Mouse (Mus musculus): ENCODE measurements around the gene Syt7. TPM values are rescaled to one million over a fixed set of nuclear protein-coding genes. Genes with fewer than 3 reads are reported as not detected.
A peak's percentile ranks its signal among the peaks of the same experiment; 100 is the strongest.

Syt7 gene
- polyA plus RNA-seq, 1 experiment from 2014 or later, result 1.6 TPM

GRCm38 (mm10) chr19:10359105-10359946 is 29.6 kb upstream of the Syt7 start:
- Histone ChIP-seq H3K27me3 (ENCODE audit: low read depth, poor library complexity, severe bottlenecking) (peaks cover 14% of the 10 kb centered on the region), H3K36me3 (no peaks in the 10 kb centered on the region), H3K4me3 (no peak overlapping the region), H3K27ac (replicated peaks) (peak overlapping the region; percentile 6; the same call in 1 of the 2 replicates), H3K9me3 (replicated peaks) (no peaks in the 10 kb centered on the region), H3K4me1 (peaks cover 67% of the 10 kb centered on the region)
- WGBS, result 89% methylated on average over 8 of the region's 8 CpGs
- no peak for DNase-seq (ENCODE audit: low spot score)

GRCm38 (mm10) chr19:10362473-10363129 is 26.3 kb upstream of the Syt7 start:
- no peak overlapping the region for H3K4me3 ChIP-seq
- H3K36me3 ChIP-seq, result no peaks in the 10 kb centered on the region
- H3K27ac ChIP-seq (replicated peaks), result peak overlapping the region; percentile 68
- peaks cover 51% of the 10 kb centered on the region for H3K4me1 ChIP-seq
- no peaks in the 10 kb centered on the region for H3K9me3 ChIP-seq (replicated peaks)
- no peak for DNase-seq (ENCODE audit: low spot score)
- H3K27me3 ChIP-seq (ENCODE audit: low read depth, poor library complexity, severe bottlenecking), result peaks cover 14% of the 10 kb centered on the region
- 66% methylated on average over 6 of the region's 6 CpGs for WGBS

- 11% methylated on average over 7 of the region's 7 CpGs for WGBS
- H3K4me1 ChIP-seq, result peaks cover 44% of the 10 kb centered on the region
- peaks cover 14% of the 10 kb centered on the region for H3K27me3 ChIP-seq (ENCODE audit: low read depth, poor library complexity, severe bottlenecking)
- H3K9me3 ChIP-seq (replicated peaks), result no peaks in the 10 kb centered on the region
- H3K4me3 ChIP-seq, result no peak overlapping the region
- H3K36me3 ChIP-seq, result no peaks in the 10 kb centered on the region
- peak overlapping the region; percentile 68 for H3K27ac ChIP-seq (replicated peaks)
- DNase-seq (ENCODE audit: low spot score), result peak; percentile 51
These were observed 25.0 kb upstream of the Syt7 start for GRCm38 (mm10) chr19:10363869-10364268.

- Histone ChIP-seq H3K27me3 (ENCODE audit: low read depth, poor library complexity, severe bottlenecking) (peaks cover 14% of the 10 kb centered on the region), H3K4me1 (peaks cover 37% of the 10 kb centered on the region), H3K27ac (replicated peaks) (no peak overlapping the region; the same call in 1 of the 2 replicates), H3K9me3 (replicated peaks) (no peaks in the 10 kb centered on the region), H3K4me3 (no peak overlapping the region), H3K36me3 (no peaks in the 10 kb centered on the region)
- no peak for DNase-seq (ENCODE audit: low spot score)
- WGBS, result 79% methylated on average over 3 of the region's 3 CpGs
These were observed 22.6 kb upstream of the Syt7 start for GRCm38 (mm10) chr19:10366116-10366845.

GRCm38 (mm10) chr19:10367802-10368201 is 21.1 kb upstream of the Syt7 start:
- 93% methylated on average over 7 of the region's 7 CpGs for WGBS
- H3K9me3 ChIP-seq (replicated peaks), result no peaks in the 10 kb centered on the region

GRCm38 (mm10) chr19:10369936-10370335 is 19.0 kb upstream of the Syt7 start:
- peaks cover 16% of the 10 kb centered on the region for H3K4me1 ChIP-seq
- peaks cover 10% of the 10 kb centered on the region; the same call in 1 of the 2 replicates for H3K27me3 ChIP-seq (ENCODE audit: low read depth, poor library complexity, severe bottlenecking)
- 90% methylated on average over 4 of the region's 4 CpGs for WGBS
- H3K36me3 ChIP-seq, result no peaks in the 10 kb centered on the region
- no peaks in the 10 kb centered on the region for H3K9me3 ChIP-seq (replicated peaks)
- no peak overlapping the region for H3K27ac ChIP-seq (replicated peaks)
- DNase-seq (ENCODE audit: low spot score), result no peak
- no peak overlapping the region for H3K4me3 ChIP-seq

More at GRCm38 (mm10) chr19:10367802-10368201, 21.1 kb upstream of the Syt7 start:
- H3K36me3 ChIP-seq, result no peaks in the 10 kb centered on the region
- H3K4me1 ChIP-seq, result peaks cover 32% of the 10 kb centered on the region
- no peak overlapping the region for H3K27ac ChIP-seq (replicated peaks)
- peaks cover 5% of the 10 kb centered on the region; the same call in 1 of the 2 replicates for H3K27me3 ChIP-seq (ENCODE audit: low read depth, poor library complexity, severe bottlenecking)
- DNase-seq (ENCODE audit: low spot score), result no peak
- H3K4me3 ChIP-seq, result no peak overlapping the region

GRCm38 (mm10) chr19:10373191-10373590 is 15.7 kb upstream of the Syt7 start:
- no peaks in the 10 kb centered on the region for H3K9me3 ChIP-seq (replicated peaks)
- DNase-seq (ENCODE audit: low spot score), result no peak
- no peak overlapping the region for H3K27ac ChIP-seq (replicated peaks)
- peaks cover 20% of the 10 kb centered on the region for H3K4me1 ChIP-seq
- H3K36me3 ChIP-seq, result no peaks in the 10 kb centered on the region
- WGBS, result 80% methylated on average over 1 of the region's 1 CpGs
- no peak overlapping the region for H3K4me3 ChIP-seq
- H3K27me3 ChIP-seq (ENCODE audit: low read depth, poor library complexity, severe bottlenecking), result peaks cover 25% of the 10 kb centered on the region

- Histone ChIP-seq H3K27me3 (ENCODE audit: low read depth, poor library complexity, severe bottlenecking) (peaks cover 25% of the 10 kb centered on the region), H3K4me3 (no peak overlapping the region), H3K4me1 (peaks cover 21% of the 10 kb centered on the region), H3K36me3 (no peaks in the 10 kb centered on the region), H3K27ac (replicated peaks) (no peak overlapping the region; the same call in 1 of the 2 replicates), H3K9me3 (replicated peaks) (no peaks in the 10 kb centered on the region)
- DNase-seq (ENCODE audit: low spot score), result no peak
- 82% methylated on average over 5 of the region's 5 CpGs for WGBS
These were observed 13.6 kb upstream of the Syt7 start for GRCm38 (mm10) chr19:10375260-10375659.

- DNase-seq (ENCODE audit: low spot score), result no peak
- H3K36me3 ChIP-seq, result no peaks in the 10 kb centered on the region
- peaks cover 31% of the 10 kb centered on the region for H3K4me1 ChIP-seq
- 87% methylated on average over 5 of the region's 5 CpGs for WGBS
- no peak overlapping the region for H3K27ac ChIP-seq (replicated peaks)
- H3K9me3 ChIP-seq (replicated peaks), result no peaks in the 10 kb centered on the region
- peaks cover 49% of the 10 kb centered on the region for H3K27me3 ChIP-seq (ENCODE audit: low read depth, poor library complexity, severe bottlenecking)
- H3K4me3 ChIP-seq, result no peak overlapping the region
These were observed 8.9 kb upstream of the Syt7 start for GRCm38 (mm10) chr19:10379978-10380377.

- Histone ChIP-seq H3K27ac (replicated peaks) (no peak overlapping the region), H3K4me1 (peaks cover 44% of the 10 kb centered on the region), H3K36me3 (no peaks in the 10 kb centered on the region), H3K4me3 (no peak overlapping the region), H3K27me3 (ENCODE audit: low read depth, poor library complexity, severe bottlenecking) (peaks cover 63% of the 10 kb centered on the region), H3K9me3 (replicated peaks) (no peaks in the 10 kb centered on the region)
- DNase-seq (ENCODE audit: low spot score), result no peak
- 83% methylated on average over 5 of the region's 5 CpGs for WGBS
These were observed 1.2 kb upstream of the Syt7 start for GRCm38 (mm10) chr19:10387660-10388059.

- Histone ChIP-seq H3K27me3 (ENCODE audit: low read depth, poor library complexity, severe bottlenecking) (peaks cover 51% of the 10 kb centered on the region), H3K9me3 (replicated peaks) (no peaks in the 10 kb centered on the region), H3K4me1 (peaks cover 62% of the 10 kb centered on the region), H3K27ac (replicated peaks) (peak overlapping the region; percentile 88), H3K4me3 (peak overlapping the region; percentile 74), H3K36me3 (no peaks in the 10 kb centered on the region)
- under 1% methylated on average over 54 of the region's 54 CpGs for WGBS
- peak; percentile 65 for DNase-seq (ENCODE audit: low spot score)
These were observed 655 bp downstream of the Syt7 start for GRCm38 (mm10) chr19:10389391-10390098.

GRCm38 (mm10) chr19:10390099-10390680 is 1.3 kb downstream of the Syt7 start:
- Histone ChIP-seq H3K27me3 (ENCODE audit: low read depth, poor library complexity, severe bottlenecking) (peaks cover 51% of the 10 kb centered on the region), H3K36me3 (no peaks in the 10 kb centered on the region), H3K9me3 (replicated peaks) (no peaks in the 10 kb centered on the region), H3K27ac (replicated peaks) (peak overlapping the region; percentile 88), H3K4me3 (peak overlapping the region; percentile 74), H3K4me1 (peaks cover 66% of the 10 kb centered on the region)
- no peak for DNase-seq (ENCODE audit: low spot score)
- WGBS, result 12% methylated on average over 12 of the region's 12 CpGs
